Mouse (Mus musculus): Measurements from ENCODE around the gene Glod4.

DNA sequence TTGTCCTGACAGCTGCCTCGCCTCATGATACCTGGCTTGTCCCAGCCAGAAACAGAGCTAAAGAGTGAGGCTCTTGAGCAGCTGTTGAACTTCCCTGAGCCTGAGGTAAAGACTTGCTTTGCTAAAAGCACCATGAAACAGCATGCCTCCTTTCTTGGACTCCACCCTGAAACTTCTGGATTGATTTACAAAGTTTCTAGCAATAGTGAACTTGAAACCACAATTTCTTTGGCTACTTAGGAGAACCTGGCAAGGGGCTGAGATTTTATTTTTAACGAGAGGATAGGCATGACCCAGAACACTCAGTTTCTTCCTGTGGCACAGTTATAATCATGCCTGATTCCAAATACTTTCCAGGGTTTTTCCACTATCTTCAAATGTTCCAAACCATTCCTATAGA lies 121.0 kb downstream of the Glod4 start:
- TF ChIP-seq POLR2A (IDR thresholded peaks at IDR 0.05; ENCODE audit: low read depth, low read length), result no peak
- TF ChIP-seq CTCF (conservative IDR thresholded peaks at IDR 0.05; ENCODE audit: insufficient read depth, insufficient read length, low read depth, low read length), result no peak

All from kidney, adult 2 months (tissue).